Mouse (Mus musculus) lung, embryonic 14.5 days (tissue): Measurements from ENCODE around the gene Cldn34c4. TPM values are rescaled to one million over a fixed set of nuclear protein-coding genes. Genes with fewer than 3 reads are reported as not detected.

Experiments
- ATAC-seq: fragments of 200-750 bp; cut with Nextera tagmentation; 2 replicates; pipeline ENCODE4 v1.8.0; 2017; ENCODE audit warnings: mild to moderate bottlenecking, moderate TSS enrichment, moderate library complexity; ENCODE audit not compliant: insufficient read depth
- DNase-seq: peaks from one replicate; pipeline ENCODE4 v3.0.0-alpha.2; 2015
- H3K27ac ChIP-seq: fragments of 300-500 bp; sonication (generic); 2 replicates; pipeline ENCODE4 v1.5.1; 2014; ENCODE audit warnings: low read depth, mild to moderate bottlenecking, moderate library complexity
- H3K27me3 ChIP-seq: fragments of 300-500 bp; sonication (generic); 2 replicates; pipeline ENCODE4 v1.6.1; 2014; ENCODE audit warnings: low read length, control low read depth; ENCODE audit not compliant: insufficient read depth
- H3K36me3 ChIP-seq: fragments of 300-500 bp; sonication (generic); 2 replicates; pipeline ENCODE4 v1.6.1; 2014; ENCODE audit warnings: control low read depth; ENCODE audit not compliant: insufficient read depth
- H3K4me1 ChIP-seq: fragments of 300-500 bp; sonication (generic); 2 replicates; pipeline ENCODE4 v1.6.1; 2014; ENCODE audit warnings: antibody characterized with exemption, control low read depth; ENCODE audit not compliant: insufficient read depth
- H3K4me2 ChIP-seq: fragments of 300-500 bp; sonication (generic); 2 replicates; pipeline ENCODE4 v1.6.1; 2014; ENCODE audit warnings: mild to moderate bottlenecking
- H3K4me3 ChIP-seq: fragments of 300-500 bp; sonication (generic); 2 replicates; pipeline ENCODE4 v1.5.1; 2014; ENCODE audit warnings: low read depth, low read length
- H3K9ac ChIP-seq: fragments of 300-500 bp; sonication (generic); 2 replicates; pipeline ENCODE4 v1.6.1; 2014
- H3K9me3 ChIP-seq: fragments of 300-500 bp; sonication (generic); 2 replicates; pipeline ENCODE4 v1.6.1; 2016; ENCODE audit warnings: low read depth, low read length, control low read depth
- CTCF ChIP-seq: IDR thresholded peaks from 2 replicates; pipeline ENCODE4 v1.5.1; 2016; ENCODE audit warnings: antibody characterized with exemption, low read depth
- WGBS: fragments of 180-500 bp; shearing (Covaris S2); extraction: QIAGEN DNeasy Blood & Tissue Kit; methylation state at CpG from one replicate; pipeline ENCODE4 v1.1.7; 2014; 5-methylcytosine and 5-hydroxymethylcytosine counted together
- polyA plus RNA-seq: library from polyadenylated mRNA; unstranded; fragments of >200 nt; fragmentation: Nextera tagmentation; extraction: Ambion mirVana; gene quantifications from 2 replicates; pipeline ENCODE4 v1.2.1, GENCODE M21; 2014

Gene Cldn34c4
- polyA plus RNA-seq: not detected in 2 replicates

- Histone ChIP-seq H3K36me3 (no peaks in the 10 kb centered on the region), H3K9me3 (no peaks in the 10 kb centered on the region), H3K27me3 (no peaks in the 10 kb centered on the region), H3K4me1 (no peaks in the 10 kb centered on the region), H3K27ac (no peak within 1 kb of the TSS), H3K4me3 (no peak within 1 kb of the TSS), H3K4me2 (no peak within 1 kb of the TSS), H3K9ac (no peak within 1 kb of the TSS)
- WGBS: 51% methylated on average over 2 of the region's 2 CpGs
- ATAC-seq (no peak), DNase-seq (no peak)
- TF ChIP-seq CTCF: no peak
These were observed at the start of gene Cldn34c4 for GRCm38 (mm10) chrX:127736454-127736853. TSS of gene Cldn34c4 (minus strand) at chrX:127736554.

DNA sequence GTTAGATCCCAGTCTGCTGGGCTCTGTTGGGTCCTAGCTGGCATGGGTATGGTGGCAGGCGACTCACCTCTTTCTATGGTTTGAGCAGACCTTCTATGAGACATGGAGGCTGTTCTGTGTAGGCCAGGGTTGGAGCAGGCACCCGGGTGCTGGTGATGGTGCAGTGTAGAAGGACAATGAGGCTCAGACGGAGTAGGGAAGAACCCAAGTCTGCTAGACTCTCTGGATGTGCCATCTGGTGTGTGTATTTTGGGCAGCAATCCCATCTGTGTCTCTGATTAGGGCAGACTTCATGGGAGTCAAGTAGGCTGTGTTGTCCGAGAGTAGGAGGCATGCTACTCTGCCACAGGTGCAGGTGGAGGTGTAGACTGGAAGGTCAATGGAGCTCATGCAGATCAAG is 10.7 kb upstream of the Cldn34c4 start:
- no peaks in the 10 kb centered on the region for H3K36me3 ChIP-seq
- DNase-seq (no peak), ATAC-seq (no peak)
- no peak overlapping the region for H3K9ac ChIP-seq
- WGBS: 74% methylated on average over 4 of the region's 4 CpGs
- no peaks in the 10 kb centered on the region for H3K4me1 ChIP-seq
- TF ChIP-seq CTCF: no peak
- no peak overlapping the region for H3K4me2 ChIP-seq
- no peaks in the 10 kb centered on the region for H3K9me3 ChIP-seq
- H3K4me3 ChIP-seq: no peak overlapping the region
- no peak overlapping the region for H3K27ac ChIP-seq
- H3K27me3 ChIP-seq: no peaks in the 10 kb centered on the region
